Mouse (Mus musculus) heart, postnatal 4 days (tissue): Measurements from ENCODE around the gene Impdh1. TPM values are rescaled to one million over a fixed set of nuclear protein-coding genes. Genes with fewer than 3 reads are reported as not detected.
"Not testable (repeated sequence)": the region's sequence is repeated elsewhere in the genome, so short reads cannot be mapped to it uniquely, and the experiment has no call there.

Source experiments
- DNase-seq: peaks from one replicate; pipeline ENCODE4 v3.0.0; 2021
- total RNA-seq, 2 experiments: library from RNA; stranded (reverse); gene quantifications; 2 replicates each; pipeline ENCODE4 v1.2.3; 2021

The Impdh1 gene
- total RNA-seq = 10 to 100 TPM; 29.5 to 30.6 TPM

DNA sequence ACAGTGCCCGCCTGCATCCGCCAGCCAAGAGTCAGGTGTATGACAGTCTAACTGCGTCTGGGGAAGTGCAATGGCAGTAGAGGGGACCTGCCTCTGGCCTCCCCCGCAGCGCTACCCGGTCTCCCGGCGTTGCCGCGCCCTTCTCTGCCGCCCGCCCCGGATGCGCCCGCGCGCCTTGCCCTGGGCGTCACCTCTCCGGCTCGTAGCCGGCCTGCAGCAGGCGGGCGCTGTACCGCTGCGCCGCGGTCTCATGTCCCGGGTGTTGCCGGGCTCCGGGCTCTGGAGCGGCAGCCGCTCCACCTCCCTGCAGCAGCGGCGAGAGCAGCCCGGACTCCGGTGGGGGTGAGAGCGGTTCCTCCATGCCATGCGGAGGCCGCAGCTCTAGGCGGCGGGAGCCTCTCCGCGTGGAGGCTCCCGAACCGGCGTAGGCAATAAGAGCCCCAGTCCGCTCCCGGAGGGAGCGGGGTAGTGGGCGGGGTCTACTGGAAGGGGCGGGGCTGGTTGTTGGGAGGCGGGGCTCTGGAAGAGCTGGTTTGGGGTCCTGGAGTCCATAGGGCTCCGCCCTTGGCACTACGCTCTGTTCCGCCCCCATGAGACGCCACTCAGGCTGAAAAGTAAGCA lies at the start of gene Impdh1:
TSS of gene Impdh1 (minus strand) at position 484 of the 621 bp plus-strand sequence.
- DNase-seq = peak; percentile 85

DNA sequence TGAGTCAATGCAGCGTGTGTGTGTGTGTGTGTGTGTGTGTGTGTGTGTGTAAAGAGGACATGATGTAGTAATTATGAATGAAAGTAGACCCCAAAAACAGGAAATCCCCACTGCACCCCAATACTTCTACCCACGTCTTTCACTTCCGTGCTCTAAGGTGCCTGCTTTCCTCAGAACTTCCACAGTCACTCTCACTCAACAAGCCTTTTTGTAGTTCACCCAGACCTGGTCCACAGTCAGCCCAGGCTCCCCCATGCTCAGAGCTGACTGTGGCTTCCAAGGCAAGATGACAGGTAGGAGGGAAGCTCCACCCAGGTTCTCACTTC lies 48.3 kb upstream of the Impdh1 start:
- DNase-seq = no peak

DNA sequence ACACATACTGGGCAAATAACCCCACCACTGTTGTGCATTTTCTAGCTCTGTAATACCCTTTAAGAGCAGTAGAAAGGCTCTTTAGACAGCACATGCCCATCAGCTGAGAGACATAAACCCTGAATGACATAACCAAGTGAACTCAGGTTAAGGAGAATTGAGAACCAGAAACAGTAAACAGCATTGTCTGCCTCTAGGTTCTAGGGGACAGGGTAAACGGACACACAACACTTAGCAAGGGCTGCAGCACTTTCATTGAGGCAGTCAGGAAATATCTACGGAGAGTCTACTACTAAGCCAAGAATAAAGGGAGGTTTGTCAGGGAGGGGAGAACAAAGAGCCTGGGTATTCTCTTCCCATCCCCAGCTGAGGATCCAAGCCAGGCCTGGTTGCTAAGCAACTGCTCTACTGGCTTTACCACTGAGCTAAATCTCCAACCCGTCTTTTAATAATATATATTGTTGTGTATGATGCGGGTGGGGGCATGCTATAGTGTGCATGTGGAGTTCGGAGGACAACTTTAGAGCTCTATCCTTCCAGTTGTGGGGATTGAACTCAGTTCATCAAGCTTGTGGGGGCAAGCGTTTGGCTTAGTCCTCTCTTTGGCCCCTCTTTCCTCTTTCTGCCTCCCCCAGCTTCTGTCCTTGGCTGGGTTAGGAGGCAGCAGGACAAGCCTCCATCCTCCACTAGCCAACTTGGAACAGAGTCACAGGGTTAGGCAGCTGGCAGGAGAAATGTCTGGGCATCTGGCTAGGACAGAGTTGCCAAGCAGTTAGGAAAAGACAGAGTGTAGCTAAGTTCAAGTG lies 47.7 kb upstream of the Impdh1 start:
- peak; percentile 42 for DNase-seq

DNA sequence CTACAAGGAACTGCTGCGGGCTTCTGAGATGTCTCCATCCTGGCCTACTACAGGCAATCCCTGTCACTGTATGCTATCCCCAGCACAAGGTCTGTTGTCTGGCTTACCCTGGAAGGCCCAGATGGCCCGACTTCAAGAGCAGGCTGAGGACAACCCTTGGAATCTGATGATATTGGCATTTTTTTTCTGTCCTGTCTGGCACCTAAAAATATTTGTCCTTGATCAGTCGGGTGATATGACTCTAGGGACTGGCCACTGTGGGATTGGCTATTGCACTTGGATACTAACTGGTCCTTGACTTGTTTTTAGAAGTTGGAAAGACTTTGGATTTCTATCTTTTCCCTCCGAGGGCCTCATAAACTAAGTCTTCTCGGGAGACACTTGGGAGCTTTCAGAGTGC lies 45.7 kb upstream of the Impdh1 start:
- no peak for DNase-seq

DNA sequence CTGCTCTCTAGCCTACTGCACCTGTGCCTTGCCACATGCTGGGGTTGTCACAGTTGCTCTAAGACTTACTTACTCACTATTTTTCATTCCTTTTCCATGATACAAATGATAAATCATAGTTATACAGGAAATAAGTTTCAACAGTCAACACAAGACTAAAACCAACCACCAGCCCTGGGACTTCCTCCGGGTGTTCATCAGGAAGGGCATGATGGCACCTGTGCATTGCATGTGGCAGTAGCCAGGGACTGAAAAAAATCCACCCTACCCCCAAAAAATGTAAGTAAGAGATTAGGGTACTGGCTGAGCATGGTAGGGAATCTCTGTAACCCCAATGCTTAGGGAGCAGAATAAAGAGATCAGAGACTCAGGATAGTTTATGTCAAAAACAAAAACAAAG lies 43.3 kb upstream of the Impdh1 start:
- DNase-seq = no peak

DNA sequence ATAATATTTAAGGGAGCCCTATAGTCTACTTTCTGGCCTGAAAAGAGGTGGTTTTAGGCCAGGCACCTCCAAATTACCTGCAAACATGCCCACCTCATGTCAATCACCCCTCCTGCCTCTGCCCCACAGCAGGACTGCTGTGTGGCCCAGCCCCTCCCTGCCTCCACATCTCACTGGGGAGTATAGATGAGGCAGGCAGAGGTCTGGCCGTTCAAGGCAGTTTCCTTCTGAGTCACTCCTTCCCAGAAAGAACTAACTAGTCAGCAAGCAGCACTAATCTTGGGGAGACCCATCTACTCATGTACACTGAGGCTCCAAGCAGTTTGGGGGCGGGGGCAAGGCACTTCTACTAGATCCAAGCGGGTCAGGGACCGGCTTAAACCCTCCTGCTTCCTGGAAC lies 30.9 kb upstream of the Impdh1 start:
- no peak for DNase-seq

DNA sequence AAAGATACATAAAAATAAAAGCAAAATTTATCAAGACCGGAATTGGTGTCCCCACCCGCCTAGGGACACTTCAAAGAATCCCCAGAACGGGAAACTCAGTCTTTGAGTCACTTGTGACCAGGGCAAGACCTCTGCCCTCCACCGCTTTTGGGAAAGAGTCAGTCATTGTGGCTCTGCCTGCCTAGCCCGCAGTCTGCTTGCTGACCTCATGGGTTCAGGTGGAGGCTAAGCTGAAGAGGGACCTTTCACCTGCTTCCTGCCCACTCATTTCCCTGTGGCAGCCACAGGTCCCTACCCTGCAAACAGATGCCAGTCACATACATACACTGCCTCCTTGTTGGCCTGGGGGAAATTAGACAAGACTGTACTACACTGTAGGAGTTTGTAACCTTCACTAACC lies 30.4 kb upstream of the Impdh1 start:
- no peak for DNase-seq

- DNase-seq = no peak
Observed at GRCm38 (mm10) chr6:29246183-29246582, 30.0 kb upstream of the Impdh1 start.

GRCm38 (mm10) chr6:29245272-29246120 lies 29.3 kb upstream of the Impdh1 start:
- no peak for DNase-seq

GRCm38 (mm10) chr6:29242265-29242664 lies 26.1 kb upstream of the Impdh1 start:
- no peak for DNase-seq

DNA sequence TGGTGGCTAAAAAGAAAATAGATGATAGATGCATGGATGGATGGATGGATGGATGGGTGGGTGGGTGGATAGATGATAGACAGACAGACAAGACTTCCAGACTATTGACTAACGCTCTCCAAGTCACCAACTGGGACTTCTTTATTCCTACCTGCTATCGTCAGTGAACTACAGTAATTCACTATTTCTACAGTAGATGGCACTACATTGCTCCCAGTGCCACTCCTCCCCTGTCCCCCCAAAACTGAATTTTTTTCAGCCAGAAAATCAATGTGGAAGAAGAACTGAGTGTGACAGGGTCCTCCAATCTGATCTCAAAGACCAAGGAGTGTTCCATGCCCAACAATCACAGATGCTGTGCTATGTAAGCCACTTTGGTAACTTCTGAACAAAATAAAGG lies 25.5 kb upstream of the Impdh1 start:
- DNase-seq = no peak

DNA sequence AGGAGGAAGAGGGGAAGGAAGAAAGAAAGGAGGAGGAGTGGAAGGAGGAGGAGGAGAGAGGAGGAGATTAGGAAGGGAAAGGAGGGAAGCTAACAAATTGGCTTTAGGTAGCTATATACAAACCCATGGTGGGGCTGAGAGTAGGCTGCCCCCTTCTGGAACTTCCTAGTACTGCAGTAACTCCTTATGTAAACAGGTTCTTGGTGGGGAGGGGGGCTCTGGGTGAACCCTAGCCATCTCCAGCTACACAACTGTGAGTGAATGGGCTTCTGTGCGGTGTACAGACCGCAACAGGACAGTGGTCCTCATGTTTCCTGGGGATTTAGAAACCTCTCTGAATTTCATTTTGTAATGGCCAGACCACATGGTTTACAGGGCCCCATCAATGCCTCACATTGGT lies 24.6 kb upstream of the Impdh1 start:
- peak; percentile 66 for DNase-seq

- DNase-seq = peak; percentile 19
Observed at GRCm38 (mm10) chr6:29234272-29234671, 18.1 kb upstream of the Impdh1 start.

- DNase-seq = no peak
Observed at GRCm38 (mm10) chr6:29233710-29234109, 17.5 kb upstream of the Impdh1 start.

DNA sequence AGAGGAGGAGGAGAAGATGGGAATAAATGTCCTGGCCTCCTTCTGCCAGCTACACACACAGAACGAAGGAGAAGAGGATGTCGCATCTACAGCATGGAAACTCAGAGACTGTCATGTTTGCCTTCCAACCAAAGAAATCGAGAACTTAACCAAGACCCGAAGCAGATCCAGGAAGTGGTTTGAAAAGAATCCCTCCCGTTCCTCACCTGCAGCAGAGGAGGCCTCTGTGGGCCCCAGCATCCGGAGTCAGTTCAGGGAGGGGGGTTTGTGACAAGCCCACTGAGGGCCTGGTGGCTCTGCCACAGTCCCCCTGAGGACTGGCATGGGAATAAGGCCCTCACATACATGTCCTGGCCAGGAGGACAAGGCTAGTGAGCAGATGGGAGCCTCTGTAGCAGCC lies 16.2 kb upstream of the Impdh1 start:
- no peak for DNase-seq

- no peak for DNase-seq
Observed at GRCm38 (mm10) chr6:29231799-29232198, 15.6 kb upstream of the Impdh1 start.

DNA sequence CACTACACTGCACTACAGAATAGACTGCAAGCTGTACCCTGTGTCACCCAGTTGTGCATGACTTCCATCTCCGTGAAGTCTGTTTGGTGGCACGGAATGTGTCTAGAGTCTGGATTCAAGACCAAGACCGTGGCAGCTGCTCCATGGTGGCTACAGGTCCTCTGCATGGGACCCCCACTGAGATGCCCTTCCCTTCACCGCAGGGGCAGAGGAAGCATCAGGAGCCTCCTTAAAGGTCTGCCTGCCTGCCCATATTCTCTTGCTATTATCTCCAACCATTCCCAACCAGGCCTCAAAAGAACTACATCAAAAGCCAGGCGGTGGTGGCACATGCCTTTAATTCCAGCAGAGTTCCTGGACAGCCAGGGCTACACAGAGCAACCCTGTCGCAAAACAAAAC lies 14.2 kb upstream of the Impdh1 start:
- DNase-seq = no peak

GRCm38 (mm10) chr6:29229265-29229913 lies 13.2 kb upstream of the Impdh1 start:
- DNase-seq = no peak

DNA sequence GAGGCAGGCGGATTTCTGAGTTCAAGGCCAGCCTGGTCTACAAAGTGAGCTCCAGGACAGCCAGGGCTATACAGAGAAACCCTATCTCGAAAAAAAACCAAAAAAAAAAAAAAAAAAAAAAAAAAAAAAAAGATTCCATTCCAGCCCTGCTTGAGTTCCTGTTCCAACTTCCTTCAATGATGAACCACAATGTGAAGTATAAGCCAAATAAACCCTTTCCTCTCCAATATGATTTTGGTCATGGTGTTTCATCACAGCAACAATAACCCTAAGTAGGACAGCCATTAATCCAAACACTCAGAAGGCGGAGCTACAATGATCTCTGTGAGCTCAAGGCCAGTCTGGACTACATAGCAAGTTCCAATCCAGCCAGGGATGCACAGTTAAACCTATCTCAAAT lies 1.6 kb upstream of the Impdh1 start:
- DNase-seq = not testable (repeated sequence)

DNA sequence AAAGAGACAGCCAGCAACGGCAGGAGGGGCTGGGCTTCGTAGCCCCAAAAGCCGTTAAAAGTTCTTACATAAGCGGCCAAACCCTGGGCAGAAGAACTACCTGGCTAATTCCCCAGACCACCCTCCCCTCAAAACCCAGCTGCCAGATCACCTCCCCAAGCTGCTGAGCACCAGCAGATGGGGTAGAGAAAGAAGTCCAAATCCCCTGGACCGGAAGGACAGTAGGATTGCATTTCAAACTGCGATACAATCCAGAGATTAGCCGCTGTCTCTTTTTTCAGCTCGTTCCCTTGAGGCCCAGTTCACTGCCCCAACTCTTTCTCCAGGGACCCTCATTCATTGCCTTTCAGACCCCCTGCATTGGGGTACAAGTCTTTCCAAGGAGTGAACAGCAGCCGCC lies 983 bp downstream of the Impdh1 start:
- no peak for DNase-seq

DNA sequence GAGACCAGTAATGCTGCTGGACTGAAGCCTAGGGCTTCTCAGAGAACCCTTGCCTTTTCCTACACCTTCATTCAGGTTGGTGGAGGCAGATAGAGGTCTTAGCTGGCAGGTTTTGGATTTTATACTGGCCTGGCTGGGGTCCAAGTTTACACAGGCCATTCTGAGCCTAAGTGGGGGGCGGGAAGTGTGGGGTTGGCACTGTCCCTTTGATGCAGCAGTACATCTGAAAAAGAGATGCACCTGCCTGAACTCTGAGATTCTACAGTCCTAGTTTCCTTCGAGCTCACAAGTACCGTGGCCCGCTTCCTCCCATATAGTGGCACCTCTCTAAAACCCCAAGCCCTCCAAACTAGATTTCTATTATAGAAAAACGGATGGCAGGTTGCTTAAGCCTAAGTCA lies 1.4 kb downstream of the Impdh1 start:
- no peak for DNase-seq

- peak; percentile 58 for DNase-seq
Observed at GRCm38 (mm10) chr6:29214245-29214644, 1.9 kb downstream of the Impdh1 start.

- no peak for DNase-seq
Observed at GRCm38 (mm10) chr6:29213436-29213835, 2.7 kb downstream of the Impdh1 start.
